Comparison of ENCODE assay signal across 21 mouse cellular contexts in the genomic region with DNA sequence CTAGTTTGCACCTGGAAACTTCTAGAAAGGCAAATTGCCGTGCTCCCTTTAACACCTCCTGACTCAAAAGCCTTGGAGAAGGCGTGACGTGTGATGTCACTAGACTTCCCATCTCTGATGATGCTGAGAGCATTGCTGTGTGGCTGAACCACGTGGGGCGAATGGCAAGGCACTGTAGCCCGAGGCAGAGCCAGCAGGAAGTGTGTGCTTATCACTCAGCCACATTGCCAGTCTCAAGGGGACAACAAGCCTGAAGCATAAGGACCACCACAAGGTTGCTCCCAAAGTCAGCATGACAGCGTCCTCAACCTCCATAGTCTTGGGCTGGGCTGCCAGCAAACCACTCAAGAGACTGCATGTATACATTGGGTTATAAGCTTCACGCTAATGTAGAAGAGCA.
A peak's percentile ranks its signal among the peaks of the same experiment; 100 is the strongest.
DNase-seq lines count a peak whose midpoint lies in the region; ATAC-seq lines count a peak whose summit lies in the region.
"Had no signal": no experiment of that assay in that cellular context is flagged by ENCODE, and none has a peak within 500 bp of the region (broad histone marks: within the 10 kb centered on the region; RNA-seq: fewer than 3 reads in every experiment).

No protein-coding gene starts in this region.

- H3K36me3 ChIP-seq in liver, embryonic 12.5 days: no peaks in the 10 kb centered on the region
- no peaks in the 10 kb centered on the region for H3K36me3 ChIP-seq in midbrain, embryonic 15.5 days (replicated peaks)
- H3K36me3 ChIP-seq: embryonic facial prominence, embryonic 13.5 days; forebrain, embryonic 12.5 days; G1E; heart, embryonic 15.5 days had no signal

- ATAC-seq in common myeloid progenitor, adult 5-6 weeks (replicated peaks; ENCODE audit: low read depth, poor library complexity, severe bottlenecking): peak; percentile 97
- ATAC-seq in liver, embryonic 12.5 days: peak; percentile 74
- ATAC-seq in megakaryocyte-erythroid progenitor cell, adult 5-6 weeks (replicated peaks; ENCODE audit: low FRiP score, low TSS enrichment, poor library complexity, severe bottlenecking): peak; percentile 86
- ATAC-seq in midbrain, embryonic 15.5 days (replicated peaks): no peak
- ATAC-seq: CD4-positive, CD25-positive, alpha-beta regulatory T cell, adult 4 months had no signal

- WGBS in liver, embryonic 12.5 days (ENCODE audit: insufficient replicate concordance): 29% methylated on average over 8 of the region's 8 CpGs
- 88% methylated on average over 8 of the region's 8 CpGs for WGBS in midbrain, embryonic 15.5 days

- no peak overlapping the region for H3K4me3 ChIP-seq in liver, embryonic 12.5 days
- no peak overlapping the region for H3K4me3 ChIP-seq in midbrain, embryonic 15.5 days
- H3K4me3 ChIP-seq: embryonic facial prominence, embryonic 13.5 days; forebrain, embryonic 12.5 days; heart, adult 2 months; heart, embryonic 15.5 days; hindbrain, embryonic 15.5 days had no signal

- no peaks in the 10 kb centered on the region; the same call in 1 of the 2 replicates for H3K27me3 ChIP-seq in liver, embryonic 12.5 days (replicated peaks)
- H3K27me3 ChIP-seq in midbrain, embryonic 15.5 days (replicated peaks): no peaks in the 10 kb centered on the region
- H3K27me3 ChIP-seq: embryonic facial prominence, embryonic 13.5 days; forebrain, embryonic 12.5 days; heart, embryonic 15.5 days; hindbrain, embryonic 15.5 days had no signal

- H3K9me3 ChIP-seq in liver, embryonic 12.5 days (replicated peaks): no peaks in the 10 kb centered on the region
- no peaks in the 10 kb centered on the region for H3K9me3 ChIP-seq in midbrain, embryonic 15.5 days
- H3K9me3 ChIP-seq: embryonic facial prominence, embryonic 13.5 days; forebrain, embryonic 12.5 days; heart, embryonic 15.5 days; hindbrain, embryonic 15.5 days had no signal

- no peak overlapping the region for H3K4me2 ChIP-seq in liver, embryonic 12.5 days
- no peak overlapping the region for H3K4me2 ChIP-seq in midbrain, embryonic 15.5 days
- H3K4me2 ChIP-seq: embryonic facial prominence, embryonic 13.5 days; forebrain, embryonic 12.5 days; heart, embryonic 11.5 days; heart, embryonic 15.5 days; hindbrain, embryonic 15.5 days had no signal

- no peaks in the 10 kb centered on the region for H3K4me1 ChIP-seq in liver, embryonic 12.5 days
- no peaks in the 10 kb centered on the region for H3K4me1 ChIP-seq in midbrain, embryonic 15.5 days
- H3K4me1 ChIP-seq: embryonic facial prominence, embryonic 13.5 days; forebrain, embryonic 12.5 days; heart, embryonic 15.5 days; hindbrain, embryonic 15.5 days had no signal

- peak; percentile 2 for DNase-seq in 416B (ENCODE audit: low read depth)
- no peak for DNase-seq in cerebellum, adult 11 months
- DNase-seq: adrenal gland, adult 8-10 months; adrenal gland, postnatal 36 days; B cell, adult 2 months; cerebellum, adult 8-10 months; cerebellum, postnatal 25 days; forebrain, postnatal 0 days; gastrocnemius, postnatal 36 days; heart, adult 2 months had no signal

- H3K9ac ChIP-seq in liver, embryonic 12.5 days: no peak overlapping the region
- H3K9ac ChIP-seq in midbrain, embryonic 15.5 days: no peak overlapping the region
- H3K9ac ChIP-seq: embryonic facial prominence, embryonic 13.5 days; forebrain, embryonic 12.5 days; forebrain, postnatal 0 days; heart, embryonic 15.5 days; hindbrain, embryonic 15.5 days had no signal

- no peak overlapping the region for H3K27ac ChIP-seq in liver, embryonic 12.5 days
- no peak overlapping the region for H3K27ac ChIP-seq in midbrain, embryonic 15.5 days
- H3K27ac ChIP-seq: embryonic facial prominence, embryonic 13.5 days; forebrain, embryonic 12.5 days; heart, adult 2 months; heart, embryonic 15.5 days; hindbrain, embryonic 15.5 days had no signal
